Mouse (Mus musculus) hindbrain, embryonic 16.5 days (tissue): Measurements from ENCODE around the gene Kdm4a. TPM values are rescaled to one million over a fixed set of nuclear protein-coding genes. Genes with fewer than 3 reads are reported as not detected.

ENCODE experiments used
- ATAC-seq: fragments of 200-750 bp; cut with Nextera tagmentation; 2 replicates; pipeline ENCODE4 v1.8.0; 2017; ENCODE audit warnings: moderate TSS enrichment, moderate library complexity
- H3K27ac ChIP-seq: fragments of 300-500 bp; sonication (generic); 2 replicates; pipeline ENCODE4 v1.5.1; 2014; ENCODE audit warnings: low read depth, mild to moderate bottlenecking, control low read depth, low read length, moderate library complexity
- H3K27me3 ChIP-seq: fragments of 300-500 bp; sonication (generic); replicated peaks from 2 replicates; pipeline ENCODE4 v1.6.1; 2014; ENCODE audit warnings: low read length; ENCODE audit not compliant: control insufficient read depth, insufficient read depth
- H3K36me3 ChIP-seq: fragments of 300-500 bp; sonication (generic); 2 replicates; pipeline ENCODE4 v1.6.1; 2014; ENCODE audit warnings: mild to moderate bottlenecking, low read length, moderate library complexity, mixed read lengths; ENCODE audit not compliant: control insufficient read depth, insufficient read depth
- H3K4me1 ChIP-seq: fragments of 300-500 bp; sonication (generic); 2 replicates; pipeline ENCODE4 v1.6.1; 2014; ENCODE audit warnings: low read depth, low read length; ENCODE audit not compliant: control insufficient read depth, insufficient read depth
- H3K4me2 ChIP-seq: fragments of 300-500 bp; sonication (generic); 2 replicates; pipeline ENCODE4 v1.6.1; 2014; ENCODE audit warnings: mild to moderate bottlenecking, low read length, control low read depth, moderate library complexity
- H3K4me3 ChIP-seq: fragments of 300-500 bp; sonication (generic); 2 replicates; pipeline ENCODE4 v1.5.1; 2014; ENCODE audit warnings: mild to moderate bottlenecking, low read length, control low read depth, moderate library complexity
- H3K9ac ChIP-seq: fragments of 300-500 bp; sonication (generic); 2 replicates; pipeline ENCODE4 v1.6.1; 2014; ENCODE audit warnings: low read depth, mild to moderate bottlenecking, control low read depth, low read length, moderate library complexity
- H3K9me3 ChIP-seq: fragments of 300-500 bp; sonication (generic); 2 replicates; pipeline ENCODE4 v1.6.1; 2014; ENCODE audit warnings: mild to moderate bottlenecking, low read length, moderate library complexity; ENCODE audit not compliant: control insufficient read depth
- WGBS: fragments of 180-500 bp; shearing (Covaris S2); extraction: QIAGEN DNeasy Blood & Tissue Kit; methylation state at CpG from one replicate; pipeline ENCODE4 v1.1.7; 2014; 5-methylcytosine and 5-hydroxymethylcytosine counted together
- microRNA-seq: library from miRNA; unstranded; fragments of <30 nt; microRNA quantifications from one replicate; pipeline ENCODE4, GENCODE M21; 2017
- polyA plus RNA-seq: library from polyadenylated mRNA; unstranded; fragments of >200 nt; fragmentation: Nextera tagmentation; extraction: Ambion mirVana; gene quantifications from 2 replicates; pipeline ENCODE4 v1.2.1, GENCODE M21; 2015

Kdm4a gene
- polyA plus RNA-seq, 1 experiment from 2014 or later, result 38.5 TPM

DNA sequence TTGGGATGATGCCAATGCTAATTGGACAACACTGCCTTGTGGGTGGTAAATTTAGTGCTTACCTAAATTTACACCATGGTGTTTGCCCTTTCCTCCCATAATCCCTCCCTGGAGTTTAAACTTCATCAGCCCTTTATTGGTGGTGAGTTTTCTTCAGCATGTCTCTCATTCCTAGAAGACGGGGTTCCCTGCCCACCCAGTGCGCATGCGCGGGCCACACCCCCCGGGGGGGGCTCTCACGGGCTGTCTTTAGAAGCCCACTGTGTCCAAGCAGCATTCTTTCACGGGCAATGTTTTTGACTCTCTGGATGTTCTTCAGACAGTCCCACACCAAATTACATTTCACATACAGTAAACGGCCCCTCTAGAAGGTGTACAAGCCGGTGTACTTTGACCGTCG is 89.4 kb downstream of the Kdm4a start:
- ATAC-seq, result no peak
- Histone ChIP-seq H3K36me3 (no peaks in the 10 kb centered on the region), H3K27ac (no peak overlapping the region), H3K27me3 (no peaks in the 10 kb centered on the region), H3K4me3 (no peak overlapping the region), H3K9ac (no peak overlapping the region), H3K9me3 (no peaks in the 10 kb centered on the region), H3K4me2 (no peak overlapping the region), H3K4me1 (no peaks in the 10 kb centered on the region)
- WGBS, result 87% methylated on average over 11 of the region's 11 CpGs

DNA sequence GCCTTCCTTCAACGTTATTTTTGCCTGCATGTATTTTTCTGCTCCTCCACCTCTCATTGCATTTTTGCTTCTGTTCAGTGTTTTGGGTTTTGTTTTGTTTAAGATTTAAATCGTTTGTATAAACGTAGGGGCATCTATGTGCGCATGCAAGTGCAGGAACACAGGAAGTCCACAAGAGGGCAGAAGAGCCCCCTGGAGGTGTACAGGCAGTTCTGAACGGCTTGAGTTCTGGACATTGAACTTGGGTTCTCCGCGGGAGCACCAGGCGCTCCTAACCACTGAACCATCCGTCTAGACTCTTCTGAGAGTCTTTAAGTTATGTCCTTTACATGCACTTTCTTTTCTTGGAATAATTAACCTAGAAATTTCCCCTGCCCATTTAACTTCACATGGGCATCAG is 89.9 kb downstream of the Kdm4a start:
- no peak for ATAC-seq
- H3K4me3 ChIP-seq, result no peak overlapping the region
- no peak overlapping the region for H3K4me2 ChIP-seq
- no peaks in the 10 kb centered on the region for H3K27me3 ChIP-seq
- H3K27ac ChIP-seq, result no peak overlapping the region
- H3K36me3 ChIP-seq, result no peaks in the 10 kb centered on the region
- no peaks in the 10 kb centered on the region for H3K9me3 ChIP-seq
- WGBS, result 59% methylated on average over 9 of the region's 9 CpGs
- no peak overlapping the region for H3K9ac ChIP-seq
- H3K4me1 ChIP-seq, result no peaks in the 10 kb centered on the region

DNA sequence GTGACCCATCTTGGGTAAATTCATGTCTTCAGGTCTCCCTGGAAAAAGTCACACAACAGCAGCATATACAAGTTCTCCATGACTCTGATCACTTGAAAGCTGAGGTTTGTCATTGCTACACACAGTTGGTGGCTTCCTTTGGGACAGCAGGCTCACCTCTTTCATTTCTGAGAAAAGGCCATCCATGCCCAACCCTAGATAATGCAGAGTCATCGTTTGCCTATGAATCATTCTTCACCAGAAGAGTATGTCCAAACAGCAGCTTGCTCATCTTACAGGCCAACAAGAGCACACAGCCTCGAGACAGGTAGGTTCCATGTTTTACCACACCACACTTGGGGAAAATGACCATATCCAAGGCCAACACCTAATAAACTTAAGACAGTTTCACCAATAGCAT is 91.1 kb downstream of the Kdm4a start:
- whole genome bisulfite sequencing, result 89% methylated on average over 2 of the region's 2 CpGs
- Histone ChIP-seq H3K27ac (no peak overlapping the region), H3K9ac (no peak overlapping the region), H3K4me1 (no peaks in the 10 kb centered on the region), H3K4me3 (no peak overlapping the region), H3K27me3 (no peaks in the 10 kb centered on the region), H3K4me2 (no peak overlapping the region), H3K36me3 (no peaks in the 10 kb centered on the region), H3K9me3 (no peaks in the 10 kb centered on the region)
- no peak for ATAC-seq

Small RNA genes lying within 50 kb of the gene (microRNA-seq; reads per million reads assigned to microRNA genes)
- 5.8 reads per million, percentile 19 among the genes with 10 or more reads in this experiment for gene Mir7226

Other genes starting within 250 kb of the Kdm4a start
- 13.1 and 13.6 TPM in 2 replicates for gene St3gal3, start 45.1 kb downstream of the Kdm4a start, polyA plus RNA-seq
- 71.7 and 88.1 TPM in 2 replicates for gene Ptprf, start 111.4 kb upstream of the Kdm4a start, polyA plus RNA-seq
- gene Szt2, start 229.2 kb upstream of the Kdm4a start, polyA plus RNA-seq, result 8.0 and 8.7 TPM in 2 replicates
- 94.7 and 99.3 TPM in 2 replicates for gene Med8, start 229.3 kb upstream of the Kdm4a start, polyA plus RNA-seq
- gene Elovl1, start 248.1 kb upstream of the Kdm4a start, polyA plus RNA-seq, result 36.5 and 36.6 TPM in 2 replicates